Mouse (Mus musculus) testis, postnatal 14 days (tissue): ENCODE data around the gene Fstl1.

Experiments used
- DNase-seq: peaks from one replicate; pipeline ENCODE4 v3.0.0; 2021; ENCODE audit warnings: low spot score

Fstl1 gene

GRCm38 (mm10) chr16:37787558-37788194, 11.0 kb downstream of the Fstl1 start:
- DNase-seq, result no peak

GRCm38 (mm10) chr16:37788367-37789014, 11.8 kb downstream of the Fstl1 start:
- peak; percentile 41 for DNase-seq

GRCm38 (mm10) chr16:37789015-37789381, 12.3 kb downstream of the Fstl1 start:
- no peak for DNase-seq

- DNase-seq, result no peak
Measured at GRCm38 (mm10) chr16:37789394-37789920, 12.8 kb downstream of the Fstl1 start.

GRCm38 (mm10) chr16:37790008-37790780, 13.5 kb downstream of the Fstl1 start:
- DNase-seq, result no peak

GRCm38 (mm10) chr16:37790781-37791175, 14.1 kb downstream of the Fstl1 start:
- no peak for DNase-seq

GRCm38 (mm10) chr16:37795651-37796150, 19.0 kb downstream of the Fstl1 start:
- no peak for DNase-seq

- no peak for DNase-seq
Measured at GRCm38 (mm10) chr16:37796270-37796669, 19.6 kb downstream of the Fstl1 start.

GRCm38 (mm10) chr16:37801097-37801496, 24.4 kb downstream of the Fstl1 start:
- no peak for DNase-seq

GRCm38 (mm10) chr16:37802686-37803295, 26.1 kb downstream of the Fstl1 start:
- no peak for DNase-seq

GRCm38 (mm10) chr16:37803387-37803950, 26.8 kb downstream of the Fstl1 start:
- DNase-seq, result no peak

- DNase-seq, result no peak
Measured at GRCm38 (mm10) chr16:37805746-37806495, 29.2 kb downstream of the Fstl1 start.

- DNase-seq, result no peak
Measured at GRCm38 (mm10) chr16:37807269-37807668, 30.6 kb downstream of the Fstl1 start.

GRCm38 (mm10) chr16:37808866-37809622, 32.4 kb downstream of the Fstl1 start:
- peak; percentile 38 for DNase-seq

- no peak for DNase-seq
Measured at GRCm38 (mm10) chr16:37809623-37809992, 32.9 kb downstream of the Fstl1 start.

GRCm38 (mm10) chr16:37811874-37812273, 35.2 kb downstream of the Fstl1 start:
- DNase-seq, result no peak

GRCm38 (mm10) chr16:37812474-37812886, 35.8 kb downstream of the Fstl1 start:
- no peak for DNase-seq

GRCm38 (mm10) chr16:37813691-37814382, 37.2 kb downstream of the Fstl1 start:
- no peak for DNase-seq

GRCm38 (mm10) chr16:37814383-37814971, 37.8 kb downstream of the Fstl1 start:
- DNase-seq, result peak; percentile 79
